Mouse (Mus musculus) liver, embryonic 14.5 days (tissue): ENCODE measurements at regions not wholly inside any gene's neighbourhood (a gene's known extent, or its start where the extent isn't known, plus 50 kb on each side); places are given as distances from the start of the nearest gene placed in this dataset.

Experiments
- CTCF ChIP-seq: IDR thresholded peaks from 2 replicates; pipeline ENCODE4 v1.5.1; 2016; ENCODE audit warnings: antibody characterized with exemption, low read depth, control low read depth
- EP300 ChIP-seq: IDR thresholded peaks from 2 replicates; pipeline ENCODE4 v1.6.1; 2016; ENCODE audit warnings: antibody characterized with exemption, low read depth

DNA sequence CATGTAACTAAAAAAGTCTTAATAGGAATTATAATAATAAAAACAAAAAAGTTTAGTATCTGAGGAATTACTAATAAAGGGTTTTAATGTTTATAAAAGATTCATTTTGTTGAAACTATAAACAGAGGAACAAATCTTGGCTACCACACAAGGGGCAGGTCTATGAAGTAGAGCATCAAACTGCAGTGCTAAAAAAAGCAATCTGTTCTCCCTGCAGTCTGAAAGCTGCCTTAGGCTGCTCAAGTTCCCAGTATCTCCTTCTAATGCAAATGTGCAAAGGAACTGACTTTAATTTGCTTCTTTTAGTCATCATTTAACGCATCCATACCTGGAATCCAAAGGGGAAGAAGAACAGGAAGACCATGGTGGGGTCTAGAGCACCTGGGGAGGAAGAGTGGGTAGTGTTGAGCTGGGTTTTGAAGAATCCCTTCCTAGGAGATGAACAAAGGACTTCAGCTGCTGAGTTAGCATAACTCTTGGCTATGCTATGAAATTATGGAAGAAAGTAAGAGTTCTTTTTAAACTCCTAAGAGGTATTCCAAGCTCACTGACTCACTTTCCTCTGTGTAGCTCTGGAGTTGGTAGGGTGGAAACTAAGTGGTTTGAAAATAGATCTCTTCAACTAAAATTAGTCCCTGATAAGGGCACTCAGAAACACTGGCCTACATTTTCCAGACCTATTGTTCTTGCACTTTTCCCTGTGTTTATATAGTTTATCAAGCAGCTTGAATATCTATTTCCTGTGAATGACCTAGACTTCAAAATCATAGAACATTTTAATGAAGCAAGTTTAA, 260.4 kb upstream of the Zic4 start:
- TF ChIP-seq CTCF: no peak
- TF ChIP-seq EP300: no peak
